Mouse (Mus musculus): ENCODE results near the gene Fancc. TPM values are rescaled to one million over a fixed set of nuclear protein-coding genes. Genes with fewer than 3 reads are reported as not detected.

The Fancc gene
- polyA plus RNA-seq, 2 experiments = 6.9 to 8.6 TPM

DNA sequence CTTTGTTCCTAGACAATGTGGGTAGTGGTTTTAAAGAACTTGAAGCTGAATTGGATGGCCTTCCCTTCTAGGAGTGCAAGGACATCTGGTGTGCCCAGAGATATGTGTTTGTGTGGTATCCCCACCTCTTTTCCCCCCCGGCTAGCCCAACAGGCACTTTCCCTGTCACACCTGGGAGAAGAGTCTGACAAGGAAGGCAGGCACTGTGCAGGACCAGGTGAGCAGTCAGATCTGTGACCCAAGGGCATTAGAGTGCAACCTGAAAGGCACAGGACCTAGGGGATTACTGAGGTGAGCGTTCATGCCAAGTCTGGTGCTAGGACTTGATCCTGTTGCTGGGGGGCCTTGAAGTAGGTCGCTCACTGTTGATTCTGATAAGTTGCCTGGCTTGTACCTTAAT is 255.4 kb downstream of the Fancc start:
- Histone ChIP-seq H3K27ac (no peak overlapping the region), H3K4me2 (ENCODE audit: low read depth) (no peak overlapping the region), H3K36me3 (replicated peaks; ENCODE audit: control insufficient read depth, insufficient read depth, low read depth) (no peaks in the 10 kb centered on the region)

DNA sequence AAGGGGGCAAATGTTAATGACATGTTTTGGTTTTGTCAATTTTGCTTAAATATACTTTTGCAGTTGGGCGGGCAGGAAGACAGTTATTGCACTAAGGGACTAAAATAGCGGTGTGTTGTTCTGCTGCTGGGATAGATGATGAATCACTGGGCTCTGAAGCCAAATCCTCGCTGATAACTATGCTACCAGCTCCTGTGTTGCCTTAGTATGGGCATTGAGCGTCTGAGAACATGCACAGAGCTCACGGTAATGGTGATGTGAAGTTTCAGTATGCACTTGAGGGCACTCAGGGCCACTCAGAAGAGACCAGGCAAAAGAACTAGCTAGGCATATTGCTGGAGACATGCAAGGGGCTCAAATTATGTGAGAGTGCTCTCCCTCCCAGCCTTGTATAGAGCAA is 256.2 kb downstream of the Fancc start:
- Histone ChIP-seq H3K4me3 (ENCODE audit: insufficient read depth in 1 of 2, low read depth in 2 of 2, low read length in 2 of 2) (peak overlapping the region; percentile 33 to 76; a peak in 3 of 4 replicates), H3K9ac (replicated peaks) (0 out of 2 replicates have a peak overlapping the region, but pooled peaks have one; percentile 25), H3K4me2 (ENCODE audit: low read depth) (peak overlapping the region; percentile 92), H3K9me3 (ENCODE audit: control insufficient read depth, low read length) (no peaks in the 10 kb centered on the region), H3K36me3 (replicated peaks; ENCODE audit: control insufficient read depth, insufficient read depth, low read depth) (no peaks in the 10 kb centered on the region), H3K27ac (no peak overlapping the region), H3K27me3 (ENCODE audit: control insufficient read depth, insufficient read depth, low read length) (no peaks in the 10 kb centered on the region), H3K4me1 (replicated peaks; ENCODE audit: control insufficient read depth in 2 of 2, insufficient read depth in 2 of 2, low read length in 1 of 2) (peaks cover 3 to 8% of the 10 kb centered on the region in 2 experiments; a peak in 3 of 4 replicates)
- ATAC-seq (ENCODE audit: insufficient read depth) (no peak), DNase-seq (ENCODE audit: low read depth in 3 of 3, low spot score in 3 of 3) (no peak)
- WGBS (ENCODE audit: insufficient replicate concordance) = 13% methylated on average over 5 of the region's 5 CpGs
- no peak for TF ChIP-seq EP300 (IDR thresholded peaks at IDR 0.05; ENCODE audit: low read depth)
- no peak for TF ChIP-seq CTCF (IDR thresholded peaks at IDR 0.05; ENCODE audit: low read depth)

More for the DNA sequence above, 255.4 kb downstream of the Fancc start:
- Histone ChIP-seq H3K9me3 (ENCODE audit: control insufficient read depth, low read length) (no peaks in the 10 kb centered on the region), H3K4me1 (replicated peaks; ENCODE audit: control insufficient read depth in 2 of 2, insufficient read depth in 2 of 2, low read length in 1 of 2) (peaks cover 3 to 8% of the 10 kb centered on the region in 2 experiments; a peak in 3 of 4 replicates), H3K9ac (replicated peaks) (no peak overlapping the region), H3K27me3 (ENCODE audit: control insufficient read depth, insufficient read depth, low read length) (no peaks in the 10 kb centered on the region), H3K4me3 (ENCODE audit: insufficient read depth in 1 of 2, low read depth in 2 of 2, low read length in 2 of 2) (no peak overlapping the region)
- no peak for TF ChIP-seq CTCF (IDR thresholded peaks at IDR 0.05; ENCODE audit: low read depth)
- TF ChIP-seq EP300 (IDR thresholded peaks at IDR 0.05; ENCODE audit: low read depth) = no peak
- WGBS (ENCODE audit: insufficient replicate concordance) = 77% methylated on average over 3 of the region's 3 CpGs
- ATAC-seq (ENCODE audit: insufficient read depth) (no peak), DNase-seq (ENCODE audit: low read depth in 3 of 3, low spot score in 3 of 3) (no peak)

DNA sequence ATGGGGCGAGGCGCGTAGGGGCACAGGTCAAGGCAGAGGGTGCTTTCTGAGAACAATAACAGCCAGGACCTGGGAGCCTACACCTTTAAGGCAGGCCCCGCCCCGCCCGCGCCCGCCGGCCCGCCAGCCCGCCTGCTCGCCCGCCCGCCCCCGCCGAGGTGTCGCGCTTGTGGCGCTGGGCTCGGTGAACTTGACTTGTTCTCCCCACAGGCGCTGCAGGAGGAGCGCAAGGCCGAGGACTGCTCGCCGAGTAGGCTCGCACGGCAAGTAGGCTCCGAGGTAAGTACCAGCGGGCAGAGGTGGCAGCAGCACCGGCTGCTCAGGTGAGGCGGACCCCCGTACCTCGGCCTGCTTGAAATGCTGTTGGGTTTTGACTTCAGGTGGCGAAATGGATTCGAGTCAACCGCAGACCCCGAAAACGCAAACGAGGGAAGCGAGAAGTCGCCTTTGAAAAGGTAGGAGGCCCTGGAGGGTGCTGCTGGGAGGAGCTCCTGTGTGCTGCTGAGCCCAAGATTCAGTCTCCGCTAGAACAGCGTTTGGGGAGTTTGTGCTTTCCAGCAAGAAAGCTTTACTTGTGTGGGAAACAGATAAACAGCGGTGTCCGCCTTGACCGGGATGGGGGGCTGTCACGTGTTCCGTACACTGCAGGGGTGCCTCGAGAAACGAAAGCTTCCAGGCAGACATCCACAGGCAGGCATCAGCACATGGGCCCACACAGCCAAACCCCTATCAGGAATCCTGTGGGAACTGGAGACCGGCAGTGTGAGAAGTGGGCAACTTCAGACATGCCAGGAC is 257.0 kb downstream of the Fancc start:
- Histone ChIP-seq H3K4me1 (replicated peaks; ENCODE audit: control insufficient read depth in 2 of 2, insufficient read depth in 2 of 2, low read length in 1 of 2) (peaks cover 3 to 8% of the 10 kb centered on the region in 2 experiments; a peak in 3 of 4 replicates), H3K9me3 (ENCODE audit: control insufficient read depth, low read length) (no peaks in the 10 kb centered on the region), H3K36me3 (replicated peaks; ENCODE audit: control insufficient read depth, insufficient read depth, low read depth) (no peaks in the 10 kb centered on the region), H3K9ac (replicated peaks) (peak overlapping the region; percentile 86), H3K4me3 (ENCODE audit: insufficient read depth in 1 of 2, low read depth in 2 of 2, low read length in 2 of 2) (peak overlapping the region; percentile 68 to 76), H3K4me2 (ENCODE audit: low read depth) (peak overlapping the region; percentile 92), H3K27ac (peak overlapping the region; percentile 52), H3K27me3 (ENCODE audit: control insufficient read depth, insufficient read depth, low read length) (no peaks in the 10 kb centered on the region)
- peak; percentile 45 to 49 (median 46) for DNase-seq (ENCODE audit: low read depth in 3 of 3, low spot score in 3 of 3)
- ATAC-seq (ENCODE audit: insufficient read depth) = peak; percentile 88
- WGBS (ENCODE audit: insufficient replicate concordance) = under 1% methylated on average over 51 of the region's 51 CpGs
- TF ChIP-seq CTCF (IDR thresholded peaks at IDR 0.05; ENCODE audit: low read depth) = no peak
- TF ChIP-seq EP300 (IDR thresholded peaks at IDR 0.05; ENCODE audit: low read depth) = 0 out of 2 replicates have a peak, but pooled peaks have one; percentile 17

DNA sequence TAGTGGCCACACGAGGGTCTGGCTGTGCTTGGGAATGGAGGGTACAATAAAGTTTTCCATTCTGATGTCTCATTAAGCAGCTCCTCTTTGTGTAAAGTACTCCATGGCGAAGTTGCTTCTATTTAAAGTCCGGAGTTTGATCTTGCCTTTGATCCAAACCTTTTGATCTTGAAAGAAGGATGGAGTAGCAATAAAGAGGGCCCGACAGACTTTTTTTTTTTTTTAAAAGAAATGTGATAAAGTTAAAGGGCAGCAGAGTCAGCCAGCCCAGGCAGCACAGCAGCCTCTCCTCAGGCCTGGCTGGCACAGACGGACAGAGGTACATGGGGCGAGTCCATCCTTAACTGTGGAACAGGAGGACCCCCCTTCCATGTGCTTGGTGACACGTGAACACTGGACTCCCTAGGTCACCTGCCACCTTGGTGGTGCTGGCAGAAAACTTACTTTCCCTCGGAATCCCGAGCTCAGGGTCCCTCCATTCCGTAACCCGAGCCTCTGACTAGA is 257.7 kb downstream of the Fancc start:
- no peak overlapping the region for H3K27ac ChIP-seq
- no peaks in the 10 kb centered on the region for H3K27me3 ChIP-seq (ENCODE audit: control insufficient read depth, insufficient read depth, low read length)
- no peak for DNase-seq (ENCODE audit: low read depth in 3 of 3, low spot score in 3 of 3)
- peaks cover 3 to 8% of the 10 kb centered on the region in 2 experiments; a peak in 3 of 4 replicates for H3K4me1 ChIP-seq (replicated peaks; ENCODE audit: control insufficient read depth in 2 of 2, insufficient read depth in 2 of 2, low read length in 1 of 2)
- peak; percentile 52 for ATAC-seq (ENCODE audit: insufficient read depth)
- peak overlapping the region; percentile 86 for H3K9ac ChIP-seq (replicated peaks)
- no peaks in the 10 kb centered on the region for H3K36me3 ChIP-seq (replicated peaks; ENCODE audit: control insufficient read depth, insufficient read depth, low read depth)
- TF ChIP-seq EP300 (IDR thresholded peaks at IDR 0.05; ENCODE audit: low read depth) (no peak), CTCF (IDR thresholded peaks at IDR 0.05; ENCODE audit: low read depth) (no peak)
- WGBS (ENCODE audit: insufficient replicate concordance) = 21% methylated on average over 11 of the region's 11 CpGs
- peak overlapping the region; percentile 68 to 76 for H3K4me3 ChIP-seq (ENCODE audit: insufficient read depth in 1 of 2, low read depth in 2 of 2, low read length in 2 of 2)
- H3K4me2 ChIP-seq (ENCODE audit: low read depth) = peak overlapping the region; percentile 92
- no peaks in the 10 kb centered on the region for H3K9me3 ChIP-seq (ENCODE audit: control insufficient read depth, low read length)

DNA sequence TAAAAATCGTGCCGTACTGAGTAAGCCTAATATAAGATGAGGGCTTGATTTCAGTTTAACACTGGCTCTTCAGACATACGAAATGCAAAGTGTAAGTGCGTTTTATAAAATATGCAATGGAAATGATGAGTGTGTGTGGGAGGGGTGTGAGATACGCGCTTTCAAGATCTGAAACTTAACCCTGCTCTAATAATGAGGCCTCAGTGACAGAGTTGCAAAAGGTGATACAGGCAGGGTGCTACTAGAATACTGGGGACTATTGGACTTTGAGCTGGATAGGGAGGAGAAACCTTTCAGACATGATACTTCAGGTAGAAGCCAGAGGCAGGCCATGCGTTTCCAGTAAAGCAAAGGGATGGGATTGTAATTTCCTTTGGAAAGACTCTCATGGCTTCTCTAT is 259.0 kb downstream of the Fancc start:
- ATAC-seq (ENCODE audit: insufficient read depth) = no peak
- H3K4me3 ChIP-seq (ENCODE audit: insufficient read depth in 1 of 2, low read depth in 2 of 2, low read length in 2 of 2) = no peak overlapping the region
- H3K27me3 ChIP-seq (ENCODE audit: control insufficient read depth, insufficient read depth, low read length) = no peaks in the 10 kb centered on the region
- no peak for DNase-seq (ENCODE audit: low read depth in 3 of 3, low spot score in 3 of 3)
- no peaks in the 10 kb centered on the region for H3K9me3 ChIP-seq (ENCODE audit: control insufficient read depth, low read length)
- no peaks in the 10 kb centered on the region for H3K36me3 ChIP-seq (replicated peaks; ENCODE audit: control insufficient read depth, insufficient read depth, low read depth)
- H3K4me2 ChIP-seq (ENCODE audit: low read depth) = no peak overlapping the region
- H3K4me1 ChIP-seq (replicated peaks; ENCODE audit: control insufficient read depth in 2 of 2, insufficient read depth in 2 of 2, low read length in 1 of 2) = peaks cover 3 to 8% of the 10 kb centered on the region in 2 experiments; a peak in 3 of 4 replicates
- H3K27ac ChIP-seq = no peak overlapping the region
- WGBS (ENCODE audit: insufficient replicate concordance) = 82% methylated on average over 7 of the region's 7 CpGs
- H3K9ac ChIP-seq (replicated peaks) = no peak overlapping the region
- TF ChIP-seq CTCF (IDR thresholded peaks at IDR 0.05; ENCODE audit: low read depth) (no peak), EP300 (IDR thresholded peaks at IDR 0.05; ENCODE audit: low read depth) (no peak)
